Mouse (Mus musculus): ENCODE results near the gene Tlr7. TPM values are rescaled to one million over a fixed set of nuclear protein-coding genes. Genes with fewer than 3 reads are reported as not detected.
"Not testable (repeated sequence)": the region's sequence is repeated elsewhere in the genome, so short reads cannot be mapped to it uniquely, and the experiment has no call there.

The Tlr7 gene
- polyA plus RNA-seq, 1 experiment from 2014 or later: 1.3 TPM

- Histone ChIP-seq H3K4me2 (replicated peaks; ENCODE audit: low read depth) (no peak overlapping the region), H3K9ac (ENCODE audit: low read depth, low read length) (no peak overlapping the region), H3K9me3 (ENCODE audit: control insufficient read depth) (no peaks in the 10 kb centered on the region), H3K27me3 (replicated peaks; ENCODE audit: control insufficient read depth, insufficient read depth, low read length) (no peaks in the 10 kb centered on the region), H3K36me3 (ENCODE audit: control insufficient read depth, insufficient read depth) (no peaks in the 10 kb centered on the region), H3K4me1 (replicated peaks; ENCODE audit: control insufficient read depth, insufficient read depth, low read length) (no peaks in the 10 kb centered on the region), H3K4me3 (ENCODE audit: low read depth, low read length) (no peak overlapping the region), H3K27ac (ENCODE audit: low read depth, low read length) (no peak overlapping the region)
- no peak for TF ChIP-seq CTCF (IDR thresholded peaks at IDR 0.05; ENCODE audit: low read depth)
- ATAC-seq: no peak
- WGBS: 72% methylated on average over 4 of the region's 4 CpGs
Measured at GRCm38 (mm10) chrX:167318819-167319396, 11.4 kb downstream of the Tlr7 start.

DNA sequence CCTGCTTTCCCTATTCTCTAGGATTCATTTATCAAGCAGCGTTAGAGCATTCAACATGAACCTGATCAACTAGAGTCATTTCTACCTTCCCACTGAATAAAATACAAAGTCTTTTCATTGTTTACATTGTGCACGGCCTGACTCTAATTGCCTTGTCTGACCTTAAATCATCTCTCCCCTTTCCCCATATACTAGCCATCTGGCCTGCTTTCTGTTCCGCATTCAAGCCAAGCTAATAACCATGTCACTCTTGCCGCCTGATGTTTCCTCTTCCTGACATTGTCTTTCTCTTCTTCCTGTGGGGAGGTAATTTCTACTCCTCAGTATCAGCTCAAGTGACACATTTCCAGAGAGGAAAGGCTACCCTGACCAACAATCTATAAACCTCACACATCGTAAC is 14.6 kb downstream of the Tlr7 start:
- Histone ChIP-seq H3K27me3 (replicated peaks; ENCODE audit: control insufficient read depth, insufficient read depth, low read length) (no peaks in the 10 kb centered on the region), H3K4me1 (replicated peaks; ENCODE audit: control insufficient read depth, insufficient read depth, low read length) (no peaks in the 10 kb centered on the region), H3K27ac (ENCODE audit: low read depth, low read length) (no peak overlapping the region), H3K9me3 (ENCODE audit: control insufficient read depth) (no peaks in the 10 kb centered on the region), H3K4me2 (replicated peaks; ENCODE audit: low read depth) (no peak overlapping the region), H3K4me3 (ENCODE audit: low read depth, low read length) (no peak overlapping the region), H3K9ac (ENCODE audit: low read depth, low read length) (no peak overlapping the region), H3K36me3 (ENCODE audit: control insufficient read depth, insufficient read depth) (no peaks in the 10 kb centered on the region)
- TF ChIP-seq CTCF (IDR thresholded peaks at IDR 0.05; ENCODE audit: low read depth): no peak
- 64% methylated on average over 5 of the region's 5 CpGs for WGBS
- no peak for ATAC-seq

- no peak for TF ChIP-seq CTCF (IDR thresholded peaks at IDR 0.05; ENCODE audit: low read depth)
- ATAC-seq: no peak
- no peaks in the 10 kb centered on the region for H3K27me3 ChIP-seq (replicated peaks; ENCODE audit: control insufficient read depth, insufficient read depth, low read length)
- H3K4me2 ChIP-seq (replicated peaks; ENCODE audit: low read depth): no peak overlapping the region
- H3K4me3 ChIP-seq (ENCODE audit: low read depth, low read length): no peak overlapping the region
- no peaks in the 10 kb centered on the region for H3K4me1 ChIP-seq (replicated peaks; ENCODE audit: control insufficient read depth, insufficient read depth, low read length)
- no peaks in the 10 kb centered on the region for H3K9me3 ChIP-seq (ENCODE audit: control insufficient read depth)
- WGBS: 75% methylated on average over 4 of the region's 4 CpGs
- H3K27ac ChIP-seq (ENCODE audit: low read depth, low read length): no peak overlapping the region
- no peak overlapping the region for H3K9ac ChIP-seq (ENCODE audit: low read depth, low read length)
- H3K36me3 ChIP-seq (ENCODE audit: control insufficient read depth, insufficient read depth): no peaks in the 10 kb centered on the region
Measured at GRCm38 (mm10) chrX:167315093-167315726, 15.1 kb downstream of the Tlr7 start.

GRCm38 (mm10) chrX:167302061-167302460 is 28.3 kb downstream of the Tlr7 start:
- not testable (repeated sequence) for H3K9me3 ChIP-seq (ENCODE audit: control insufficient read depth); H3K27ac ChIP-seq (ENCODE audit: low read depth, low read length); H3K4me1 ChIP-seq (replicated peaks; ENCODE audit: control insufficient read depth, insufficient read depth, low read length); H3K4me3 ChIP-seq (ENCODE audit: low read depth, low read length); H3K9ac ChIP-seq (ENCODE audit: low read depth, low read length); H3K27me3 ChIP-seq (replicated peaks; ENCODE audit: control insufficient read depth, insufficient read depth, low read length); H3K36me3 ChIP-seq (ENCODE audit: control insufficient read depth, insufficient read depth); H3K4me2 ChIP-seq (replicated peaks; ENCODE audit: low read depth); ATAC-seq
- no CpG with 5 or more reads among the region's 1 CpGs for WGBS

DNA sequence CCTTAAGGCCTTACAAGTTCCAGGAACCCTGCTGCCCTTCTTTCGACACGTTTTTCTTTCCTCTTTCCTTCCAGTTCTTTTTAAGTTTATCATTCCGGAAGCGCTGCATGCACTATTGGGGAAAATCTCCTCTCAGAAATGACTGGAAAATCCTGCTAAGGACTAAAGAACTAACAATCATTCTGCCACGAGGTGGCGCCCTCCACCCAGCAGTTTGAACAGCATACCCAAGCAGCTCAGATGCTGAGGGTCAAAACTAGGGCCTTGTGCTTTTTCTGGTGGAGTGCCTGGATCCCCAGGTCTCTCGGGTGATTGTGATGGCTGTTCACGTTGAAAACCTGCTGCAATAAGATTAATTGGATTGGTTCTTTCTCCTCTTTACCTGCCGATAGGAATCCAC is 53.4 kb downstream of the Tlr7 start:
- 0 out of 2 replicates have a peak overlapping the region, but pooled peaks have one; percentile 18 for H3K4me3 ChIP-seq (ENCODE audit: low read depth, low read length)
- H3K36me3 ChIP-seq (ENCODE audit: control insufficient read depth, insufficient read depth): no peaks in the 10 kb centered on the region
- H3K27ac ChIP-seq (ENCODE audit: low read depth, low read length): no peak overlapping the region
- no peaks in the 10 kb centered on the region for H3K27me3 ChIP-seq (replicated peaks; ENCODE audit: control insufficient read depth, insufficient read depth, low read length)
- TF ChIP-seq CTCF (IDR thresholded peaks at IDR 0.05; ENCODE audit: low read depth): peak; percentile 82
- H3K9ac ChIP-seq (ENCODE audit: low read depth, low read length): no peak overlapping the region
- 20% methylated on average over 9 of the region's 9 CpGs for WGBS
- H3K4me1 ChIP-seq (replicated peaks; ENCODE audit: control insufficient read depth, insufficient read depth, low read length): no peaks in the 10 kb centered on the region
- no peak for ATAC-seq
- no peaks in the 10 kb centered on the region for H3K9me3 ChIP-seq (ENCODE audit: control insufficient read depth)
- peak overlapping the region; percentile 55 for H3K4me2 ChIP-seq (replicated peaks; ENCODE audit: low read depth)

- Histone ChIP-seq H3K9ac (ENCODE audit: low read depth, low read length) (no peak overlapping the region), H3K27ac (ENCODE audit: low read depth, low read length) (no peak overlapping the region), H3K4me1 (replicated peaks; ENCODE audit: control insufficient read depth, insufficient read depth, low read length) (no peaks in the 10 kb centered on the region), H3K4me3 (ENCODE audit: low read depth, low read length) (0 out of 2 replicates have a peak overlapping the region, but pooled peaks have one; percentile 18), H3K4me2 (replicated peaks; ENCODE audit: low read depth) (peak overlapping the region; percentile 55), H3K9me3 (ENCODE audit: control insufficient read depth) (no peaks in the 10 kb centered on the region), H3K27me3 (replicated peaks; ENCODE audit: control insufficient read depth, insufficient read depth, low read length) (no peaks in the 10 kb centered on the region), H3K36me3 (ENCODE audit: control insufficient read depth, insufficient read depth) (no peaks in the 10 kb centered on the region)
- ATAC-seq: no peak
- TF ChIP-seq CTCF (IDR thresholded peaks at IDR 0.05; ENCODE audit: low read depth): no peak
- 49% methylated on average over 10 of the region's 10 CpGs for WGBS
Measured at GRCm38 (mm10) chrX:167276551-167276950, 53.8 kb downstream of the Tlr7 start.
